Mouse (Mus musculus) left cerebral cortex, adult 9 months (tissue): ENCODE measurements around the gene Sumo2.
A peak's percentile ranks its signal among the peaks of the same experiment; 100 is the strongest.
"Not testable (repeated sequence)": the region's sequence is repeated elsewhere in the genome, so short reads cannot be mapped to it uniquely, and the experiment has no call there.

ENCODE experiments used
- DNase-seq, 2 experiments: peaks; one replicate each; pipeline ENCODE4 v3.0.0; 2022; ENCODE audit warnings: low spot score in 2 of 2

Sumo2 gene

DNA sequence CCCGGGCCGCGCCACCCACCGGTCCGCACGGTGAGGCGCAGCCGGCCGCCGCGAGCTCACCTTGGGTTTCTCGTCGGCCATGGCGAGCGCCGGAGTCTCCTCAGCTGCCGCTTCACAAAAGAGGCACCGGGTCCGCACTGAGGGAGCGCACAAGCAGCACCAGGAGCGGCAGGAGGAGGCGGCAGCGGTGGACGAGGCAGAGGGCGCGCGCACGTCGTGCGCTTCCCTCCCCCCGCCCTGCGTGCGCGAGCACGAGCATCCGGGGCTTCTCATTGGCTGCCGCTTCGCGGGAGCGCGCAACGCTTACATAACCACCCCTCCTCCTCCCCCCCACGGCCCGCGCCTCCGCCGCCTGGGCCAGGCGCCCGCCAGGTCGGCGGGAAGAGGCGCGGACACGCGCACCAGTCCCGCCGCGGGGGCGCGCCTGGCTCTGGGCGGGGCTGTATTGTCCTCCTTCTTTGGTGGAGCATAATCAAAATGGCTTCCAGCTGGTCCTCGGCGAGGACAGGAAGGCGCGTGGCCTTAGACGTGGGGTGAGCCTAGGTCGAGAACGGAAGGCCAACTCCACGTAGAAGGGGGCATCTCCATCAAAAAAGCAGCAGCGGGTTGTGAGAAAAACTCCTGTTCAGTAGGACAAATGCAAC is at the start of gene Sumo2:
TSS of gene Sumo2 (minus strand) at position 239 of the 644 bp plus-strand sequence.
- peak; percentile 92 to 98 for DNase-seq

DNA sequence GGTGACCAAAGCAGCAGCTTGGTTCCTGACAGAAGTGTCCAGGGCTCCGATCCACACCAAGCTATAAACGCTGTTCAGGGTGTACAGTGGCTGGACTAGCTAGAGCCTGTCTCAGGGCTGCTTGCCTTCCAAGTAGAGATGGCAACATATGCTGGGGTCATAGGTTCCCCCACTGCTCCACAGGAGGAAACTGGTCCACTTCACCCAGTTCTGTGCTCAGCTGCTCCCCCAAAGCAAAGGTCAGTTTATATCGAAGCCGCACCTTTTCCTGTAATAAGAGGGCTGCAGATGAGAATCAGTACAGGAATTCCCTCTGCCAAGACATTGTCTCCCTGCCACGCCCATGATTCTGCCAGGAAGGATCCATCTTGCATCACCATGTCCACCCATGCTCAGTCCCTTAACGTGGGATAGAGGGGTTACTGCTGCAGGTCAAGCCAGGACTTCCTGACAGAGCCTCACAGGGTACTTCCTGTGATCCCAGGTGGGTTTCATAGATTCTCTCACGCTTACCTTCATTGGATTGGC is 49.6 kb upstream of the Sumo2 start:
- DNase-seq: no peak

DNA sequence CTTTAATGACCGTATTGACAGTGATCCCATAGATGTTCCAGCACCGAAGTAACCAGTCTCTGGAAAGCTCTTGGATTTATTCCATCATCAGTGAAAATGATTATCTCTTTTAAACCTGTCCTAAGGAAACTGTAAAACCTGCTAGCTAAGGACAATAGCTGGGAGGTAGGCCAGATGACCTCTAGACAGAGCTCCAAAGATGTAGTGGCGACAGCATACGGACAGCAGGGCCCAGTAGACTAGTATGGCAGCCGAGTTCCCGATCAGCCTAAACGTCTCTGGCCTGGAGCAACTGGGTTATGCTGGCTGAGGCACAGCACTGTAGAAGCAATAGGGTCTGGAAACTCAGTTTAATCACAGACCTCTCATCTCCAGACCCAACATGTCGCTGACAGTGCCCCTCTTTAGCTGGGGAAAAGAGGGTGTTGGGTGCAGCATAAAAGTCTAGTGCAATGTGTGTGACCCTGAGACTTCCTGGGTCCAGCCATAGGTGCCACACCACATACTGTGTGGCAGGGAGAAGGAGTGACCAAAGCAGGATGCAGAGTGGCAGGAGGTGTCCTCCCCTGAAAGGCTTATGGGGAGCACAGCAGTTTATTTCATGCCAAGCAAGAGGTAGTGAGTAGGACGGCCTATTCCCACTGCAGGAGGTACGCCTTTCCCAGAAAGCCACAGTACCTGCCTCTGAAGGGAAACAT is 48.4 kb upstream of the Sumo2 start:
- no peak for DNase-seq

DNA sequence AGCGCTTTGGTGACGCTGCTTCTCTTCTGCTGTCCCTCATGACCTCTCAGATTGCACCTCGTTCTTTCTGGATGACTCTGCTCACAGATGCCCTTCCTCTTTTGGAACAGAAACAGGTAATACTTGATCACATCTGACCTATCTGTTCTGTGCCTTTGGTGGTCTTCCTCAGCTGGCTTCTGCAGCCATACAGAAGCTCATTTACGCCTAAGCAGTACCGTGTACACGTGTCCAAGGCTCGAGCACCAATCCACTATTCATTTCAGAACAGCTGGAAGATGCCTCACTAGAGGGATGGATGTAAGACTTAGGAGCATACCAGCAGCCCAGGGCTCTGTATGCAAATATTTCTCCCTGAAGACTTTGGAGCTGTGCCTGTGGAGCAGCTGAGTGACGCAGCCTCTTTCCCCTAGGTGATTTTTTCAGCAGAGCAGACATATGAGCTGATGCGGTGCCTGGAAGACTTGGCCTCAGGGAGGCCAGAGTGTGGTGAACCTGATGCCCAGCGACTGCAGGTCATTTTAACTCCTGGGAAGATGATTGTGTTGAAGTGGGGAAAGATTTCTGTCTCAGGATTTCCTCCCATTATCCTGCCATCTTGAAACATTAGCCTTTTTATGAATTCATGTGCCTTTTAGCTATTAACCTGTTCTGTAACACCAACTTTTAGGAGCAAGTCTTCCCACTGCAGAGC is 47.0 kb upstream of the Sumo2 start:
- DNase-seq: no peak

DNA sequence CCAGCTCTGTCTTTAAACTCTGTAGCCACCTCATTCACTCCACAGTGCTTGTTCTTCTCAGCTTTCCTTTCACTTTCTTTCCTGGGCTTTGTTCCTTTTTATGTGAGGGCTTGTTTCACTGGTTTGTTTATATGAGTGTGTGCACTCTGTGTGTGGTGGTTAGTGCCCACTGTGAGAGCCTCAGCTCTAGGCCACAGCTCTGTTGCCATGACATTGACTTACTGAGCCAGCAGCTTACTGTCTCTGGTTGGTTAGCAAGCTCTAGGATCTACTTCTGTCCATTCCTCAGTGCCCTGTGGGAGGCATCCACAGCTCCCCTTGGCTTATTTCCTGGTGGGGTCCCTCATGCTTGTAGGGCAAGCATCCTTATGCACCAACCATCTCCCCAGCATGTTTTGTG is 43.0 kb upstream of the Sumo2 start:
- DNase-seq: no peak

DNA sequence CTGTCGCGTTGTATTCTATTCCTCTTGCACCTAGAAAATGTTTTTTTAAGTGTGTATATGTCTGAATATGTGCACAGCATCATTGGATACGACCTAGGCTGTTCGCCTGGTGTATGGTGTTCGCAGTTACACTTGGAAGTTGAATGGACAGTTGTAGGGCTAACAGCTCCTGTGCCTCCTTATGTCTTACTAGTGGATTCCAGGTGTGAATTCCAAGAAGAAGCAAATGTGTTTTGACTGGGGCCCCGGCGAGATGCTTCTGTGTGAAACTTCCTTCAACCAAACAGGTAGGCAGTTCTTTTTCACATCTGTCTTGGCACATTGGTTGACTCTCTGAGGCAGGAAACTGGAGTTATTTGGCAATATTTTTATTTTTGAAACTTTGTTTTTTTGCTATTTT is 28.9 kb upstream of the Sumo2 start:
- DNase-seq: no peak

DNA sequence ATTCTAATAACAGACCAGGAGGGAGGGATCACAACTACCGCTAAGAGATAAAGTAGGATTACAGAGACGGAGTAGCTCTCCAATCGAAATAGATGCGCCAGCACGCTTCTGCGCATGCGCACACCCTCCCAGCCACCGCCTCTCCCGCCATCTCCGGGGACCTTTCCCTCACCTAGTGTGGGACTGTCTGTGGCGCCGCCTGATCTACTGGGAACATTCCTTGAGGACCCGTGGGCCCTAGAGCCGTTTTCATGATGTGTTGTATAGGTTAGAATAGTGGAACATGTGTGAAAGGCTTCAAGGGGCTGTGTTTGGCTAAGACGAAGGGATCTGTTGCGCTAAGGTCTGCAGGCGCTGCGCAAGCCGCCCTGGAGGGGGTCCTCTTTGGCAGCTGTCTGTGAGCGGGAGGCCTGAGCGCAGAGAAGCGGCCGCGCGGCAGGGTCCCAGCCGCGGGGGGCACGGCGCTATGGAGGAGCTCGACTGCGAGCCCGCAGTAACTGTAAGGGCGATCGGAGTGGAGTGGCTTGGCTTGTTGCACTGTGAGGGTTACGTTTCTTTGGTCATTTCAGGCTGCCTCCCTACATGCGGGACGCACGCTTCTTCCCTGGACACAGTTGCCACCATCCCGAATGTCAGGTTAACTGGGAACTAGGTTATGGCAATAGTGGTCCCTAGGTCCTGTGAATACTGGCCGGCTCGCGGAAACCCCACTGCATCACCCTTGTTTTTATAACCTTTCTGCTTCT is 28.2 kb upstream of the Sumo2 start, which contains the start of gene Nup85:
TSS of gene Nup85 (plus strand) at position 371 of the 746 bp plus-strand sequence.
- peak; percentile 88 to 98 for DNase-seq

DNA sequence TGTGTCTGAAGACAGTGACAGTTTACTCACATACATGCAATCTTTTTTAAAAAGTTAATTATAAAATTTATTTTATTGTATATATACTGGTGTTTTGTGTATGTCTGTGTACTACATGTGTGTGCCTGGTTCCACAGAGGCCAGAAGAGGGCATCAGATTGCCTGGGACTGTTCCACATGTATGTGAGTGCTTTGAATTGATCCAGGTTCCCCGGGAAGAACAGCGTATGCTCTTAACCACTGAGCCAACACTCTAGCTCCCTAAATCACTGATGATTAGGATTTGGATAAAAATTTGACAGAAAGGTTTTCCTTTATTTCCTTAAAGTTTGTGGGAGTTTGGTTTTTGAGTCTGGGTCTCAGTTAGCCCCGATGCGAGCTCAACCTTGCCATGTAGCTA is 27.3 kb upstream of the Sumo2 start:
- no peak for DNase-seq

DNA sequence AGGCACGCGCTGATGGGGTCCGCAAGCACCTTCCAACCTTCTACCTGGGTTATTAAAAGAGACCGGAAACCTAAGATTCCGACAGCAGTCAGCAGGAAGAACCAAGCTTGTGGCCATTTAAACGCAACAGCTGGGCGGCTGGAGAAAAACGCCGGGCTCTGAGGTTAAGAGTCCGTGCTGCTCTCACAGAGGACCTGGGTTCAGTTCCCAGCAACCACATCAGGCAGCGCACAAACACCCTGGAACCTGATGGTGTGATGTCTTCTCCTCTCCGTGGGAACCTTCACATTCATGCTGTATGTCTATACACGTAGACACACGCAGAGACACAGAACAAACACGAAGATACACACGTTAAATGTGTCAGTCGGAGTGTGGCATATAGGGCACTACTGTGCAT is 19.6 kb upstream of the Sumo2 start:
- DNase-seq: no peak

DNA sequence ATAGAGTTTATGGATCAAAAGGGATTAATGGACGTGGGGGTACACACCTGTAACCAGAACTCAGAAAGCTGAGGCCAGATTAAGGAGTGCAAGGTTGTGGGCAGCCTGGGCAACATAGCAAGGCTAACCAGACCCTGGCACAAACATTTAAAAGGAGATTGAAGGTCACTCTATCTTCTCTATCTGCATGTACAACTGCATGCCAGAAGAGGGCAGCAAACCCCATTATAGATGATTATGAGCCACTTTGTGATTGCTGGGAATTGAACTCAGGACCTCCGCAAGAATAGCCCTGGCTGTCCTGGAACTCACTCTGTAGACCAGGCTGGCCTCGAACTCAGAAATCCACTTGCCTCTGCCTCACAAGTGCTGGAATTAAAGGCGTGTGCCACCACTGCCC is 16.7 kb upstream of the Sumo2 start:
- DNase-seq: no peak

DNA sequence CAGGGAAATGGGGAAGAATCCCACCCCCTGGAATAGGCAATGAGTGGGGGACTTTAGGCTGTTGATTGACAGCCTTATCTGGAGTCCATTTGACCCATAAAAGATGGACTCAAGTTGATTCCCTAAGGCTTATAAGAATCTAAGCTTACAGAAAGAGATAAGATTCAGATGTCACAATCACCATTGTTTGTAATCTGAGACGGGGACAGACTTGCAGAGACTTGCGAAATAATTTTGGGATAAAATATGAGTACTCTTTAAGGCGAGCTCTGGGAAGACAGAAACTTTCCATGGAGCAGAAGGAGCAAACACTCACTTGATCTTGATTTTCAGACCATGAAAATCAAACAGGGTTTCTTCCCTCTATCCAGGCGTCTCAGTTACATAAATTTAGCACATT is 7.5 kb upstream of the Sumo2 start:
- no peak for DNase-seq

DNA sequence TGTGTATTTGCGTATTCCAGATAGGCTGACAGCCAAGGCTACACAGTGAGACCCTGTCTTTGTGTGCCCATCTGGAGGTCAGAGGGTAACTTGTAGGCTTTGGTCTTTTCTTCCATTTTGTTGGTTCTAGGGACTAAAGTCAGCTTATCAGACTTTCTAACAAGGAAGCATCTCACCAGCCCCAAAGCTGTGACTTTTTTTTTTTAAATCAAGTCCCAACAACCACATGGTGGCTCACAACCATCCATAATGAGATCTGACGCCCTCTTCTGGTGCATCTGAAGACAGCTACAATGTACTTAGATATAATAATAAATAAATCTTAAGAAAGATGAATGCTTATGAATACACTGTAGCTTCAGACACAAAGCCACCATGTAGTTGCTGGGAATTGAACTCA is 2.0 kb upstream of the Sumo2 start:
- DNase-seq: no peak

DNA sequence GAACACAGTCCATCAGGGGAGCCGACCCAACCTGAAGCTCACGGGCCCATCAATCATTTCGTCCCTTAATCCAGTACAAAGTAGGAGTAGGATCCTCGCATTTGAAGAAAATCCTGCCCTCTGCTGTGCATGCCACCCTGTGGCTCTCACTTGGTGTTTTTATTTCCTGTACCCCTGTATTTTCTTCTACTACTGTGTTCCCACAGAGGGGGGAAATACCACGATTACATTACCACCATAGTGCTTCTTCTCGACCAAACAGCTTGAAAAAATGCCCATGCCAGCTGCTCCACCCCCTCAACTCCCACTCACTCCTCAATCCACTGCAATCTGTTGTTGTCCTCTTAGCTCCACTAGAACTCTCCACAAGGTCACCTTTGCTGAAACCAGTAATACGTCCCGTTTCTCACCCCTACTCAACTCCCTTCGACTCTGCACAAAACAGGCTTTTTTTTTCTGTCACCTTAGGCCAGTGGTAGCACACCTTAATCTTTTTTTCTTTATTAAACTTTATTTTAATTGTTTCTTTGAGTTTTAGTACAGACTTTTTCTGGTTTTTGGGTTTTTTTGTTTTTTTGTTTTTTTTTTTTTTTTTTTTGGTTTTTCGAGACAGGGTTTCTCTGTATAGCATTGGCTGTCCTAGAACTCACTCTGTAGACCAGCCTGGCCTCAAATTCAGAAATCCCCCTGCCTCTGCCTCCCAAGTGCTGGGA is 936 bp upstream of the Sumo2 start:
- peak in 1 of 2 experiments; percentile 49 for DNase-seq

DNA sequence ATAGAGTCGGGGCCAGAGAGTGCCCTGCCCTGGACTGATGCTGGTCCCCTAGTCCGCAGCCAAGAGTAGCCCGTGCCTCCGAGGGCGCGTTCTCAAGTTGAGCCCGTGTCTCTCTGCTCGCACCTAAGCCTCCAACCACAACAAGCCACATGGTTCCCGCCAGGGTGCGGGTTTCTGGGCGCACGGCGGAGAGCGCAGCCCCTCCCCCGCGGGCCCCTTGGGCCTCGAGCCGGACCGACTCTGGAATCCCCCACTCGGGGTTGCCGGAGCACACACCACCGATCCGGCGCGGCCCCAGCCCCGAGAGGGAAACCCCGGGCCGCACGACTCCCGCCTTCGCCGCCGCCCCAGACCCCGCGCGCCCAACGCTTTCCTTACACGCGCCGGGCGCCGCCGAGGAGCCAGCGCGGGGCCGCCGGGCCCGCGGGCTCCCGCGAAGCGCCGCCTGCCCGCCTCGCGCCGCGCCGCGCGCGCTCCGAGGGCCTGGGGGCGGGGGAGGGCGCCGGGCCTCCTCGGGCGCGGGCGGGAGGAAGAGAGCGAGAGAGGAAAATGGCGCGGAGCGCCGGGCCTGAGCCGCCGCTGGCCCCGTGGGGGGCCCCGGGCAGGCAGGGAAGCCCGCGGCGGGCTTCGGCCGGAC is 557 bp downstream of the Sumo2 start:
- DNase-seq: peak in 1 of 2 experiments; percentile 37

DNA sequence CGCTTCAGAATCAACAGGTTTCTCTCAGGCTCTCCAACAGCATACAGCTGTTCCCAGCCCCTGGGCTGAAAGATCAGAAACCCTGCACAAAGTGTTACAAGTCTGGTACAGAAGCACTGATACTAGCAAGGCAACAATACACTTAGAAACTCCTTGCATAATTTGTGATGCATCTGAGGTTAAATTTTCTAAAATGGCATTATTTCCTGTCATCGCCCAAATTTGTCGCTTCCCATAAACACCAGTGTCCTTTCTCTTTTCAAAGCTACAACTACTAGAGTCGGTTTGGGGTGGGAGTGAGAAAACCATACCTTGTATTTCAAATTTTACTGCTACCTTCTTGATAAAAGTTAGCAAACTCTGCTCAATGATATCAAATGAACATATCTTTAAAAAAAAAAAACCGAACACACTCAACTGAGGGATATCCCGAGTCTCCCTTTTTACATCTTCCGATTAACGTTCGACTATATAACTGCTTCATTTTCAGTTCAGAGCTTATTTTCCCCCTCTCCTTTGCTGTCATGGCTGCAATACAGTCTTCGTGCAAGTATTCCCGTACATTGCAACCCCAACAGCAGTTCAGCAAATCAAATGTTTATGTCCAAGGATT is 1.2 kb downstream of the Sumo2 start:
- DNase-seq: no peak

DNA sequence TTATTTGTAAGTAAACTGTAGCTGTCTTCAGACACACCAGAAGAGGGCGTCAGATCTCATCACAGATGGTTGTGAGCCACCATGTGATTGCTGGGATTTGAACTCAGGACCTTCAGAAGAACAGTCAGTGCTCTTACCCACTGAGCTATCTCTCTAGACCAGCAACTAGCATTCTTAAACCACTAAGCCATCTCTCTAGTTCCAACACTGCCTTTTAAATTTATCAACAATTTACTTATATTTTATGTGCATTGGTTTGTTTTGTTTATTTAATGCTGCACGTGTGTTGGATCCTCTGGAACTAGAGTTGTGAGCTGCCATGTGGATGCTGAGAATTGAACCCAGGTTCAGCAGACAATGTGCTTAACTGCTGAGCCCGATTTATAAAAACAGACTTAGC is 9.6 kb downstream of the Sumo2 start:
- not testable (repeated sequence) for DNase-seq

DNA sequence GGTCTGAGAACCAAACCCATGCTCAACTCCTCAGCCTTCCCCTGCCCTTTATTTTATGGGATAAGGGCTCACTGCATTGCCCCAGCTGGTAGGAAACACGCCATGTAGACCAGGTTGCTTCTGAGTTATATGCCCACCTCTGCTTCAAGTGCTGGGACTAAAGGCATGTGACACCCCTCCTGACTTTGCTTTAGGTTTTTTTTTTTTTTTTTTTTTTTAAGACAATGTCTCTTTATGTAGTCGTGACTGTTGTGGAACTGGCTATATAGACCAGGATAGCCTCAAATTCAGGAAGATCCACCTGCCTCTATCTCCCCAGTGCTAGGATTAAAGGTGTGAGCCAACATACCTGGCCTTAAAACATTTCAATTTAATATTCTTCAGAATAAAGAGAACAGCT is 13.4 kb downstream of the Sumo2 start:
- no peak for DNase-seq

DNA sequence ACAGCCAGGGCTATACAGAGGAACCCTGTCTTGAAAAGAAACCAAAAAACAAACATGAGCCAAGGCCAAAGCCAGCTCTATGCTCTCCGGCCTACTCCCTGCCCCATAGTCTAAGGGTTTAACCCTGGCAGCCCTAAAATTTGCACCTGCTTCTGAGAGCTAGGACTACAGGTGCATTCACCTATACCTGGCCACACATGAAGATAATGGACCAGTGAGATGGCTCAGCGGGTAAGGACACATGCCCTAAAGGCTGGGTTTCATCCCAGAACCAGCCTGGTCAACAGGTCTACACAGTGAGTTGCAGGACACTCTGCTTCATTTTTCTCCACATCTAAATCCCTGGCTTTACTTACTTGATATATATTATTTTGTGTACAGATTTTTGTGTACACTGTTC is 13.8 kb downstream of the Sumo2 start:
- DNase-seq: no peak

DNA sequence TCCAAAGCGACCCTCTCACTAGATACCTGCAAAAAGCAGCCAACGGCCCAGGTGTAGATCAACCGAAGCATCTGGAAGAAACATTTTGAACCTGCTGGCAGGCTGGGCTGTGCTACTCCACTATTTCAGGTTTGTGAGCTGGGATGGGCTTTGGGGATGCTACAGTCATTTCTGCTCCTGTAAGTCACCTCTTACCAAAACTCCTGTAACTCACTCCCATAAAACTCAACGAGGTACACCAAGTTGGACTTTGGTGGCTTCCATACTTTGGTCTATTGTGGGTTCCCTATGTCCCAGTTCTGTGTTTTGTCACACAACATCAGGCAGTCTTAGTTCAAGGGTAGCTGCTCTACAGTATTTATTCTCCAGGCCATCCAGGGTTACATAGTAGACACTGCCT is 15.0 kb downstream of the Sumo2 start:
- no peak for DNase-seq

DNA sequence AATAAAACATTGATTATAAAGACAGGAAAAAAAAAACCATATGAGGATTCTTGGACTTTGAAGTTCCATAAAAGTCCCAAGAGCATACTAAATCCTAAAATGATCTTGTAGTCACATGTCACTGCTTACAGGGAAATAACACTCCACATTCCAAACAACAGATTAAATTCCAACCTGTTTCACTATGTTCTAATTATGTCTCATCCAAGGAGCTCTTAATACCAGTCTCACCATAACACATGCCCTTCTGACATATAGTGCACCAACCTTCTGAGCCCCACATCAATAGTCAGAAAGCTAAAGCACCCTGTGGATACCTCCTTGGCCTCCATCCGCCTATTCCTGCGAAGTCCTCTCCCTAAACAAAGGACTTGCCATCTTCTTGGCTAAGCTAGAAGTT is 15.9 kb downstream of the Sumo2 start:
- no peak for DNase-seq
